Mouse (Mus musculus): Measurements from ENCODE around the gene Smim11.

DNA sequence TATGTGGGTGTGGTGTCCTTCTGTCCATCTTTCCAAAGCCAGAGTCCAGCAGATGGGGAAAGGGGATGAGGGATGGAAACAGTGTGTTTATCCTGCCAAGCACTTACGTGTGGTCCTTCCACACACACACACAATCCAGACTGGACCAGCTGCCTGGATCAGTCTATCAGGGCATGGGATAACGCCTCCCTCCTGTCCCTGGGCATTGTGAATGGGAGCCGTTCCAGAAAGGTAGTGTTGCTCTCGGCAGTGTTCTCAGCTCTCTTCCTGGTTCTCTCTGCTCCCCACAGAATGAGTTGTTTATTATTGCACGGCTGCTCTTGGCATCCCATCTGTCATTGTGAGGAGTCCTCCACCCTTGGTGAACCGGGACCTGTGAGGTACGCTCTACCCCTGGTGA, 59.6 kb downstream of the Smim11 start:
- TF ChIP-seq CTCF (IDR thresholded peaks at IDR 0.05; ENCODE audit: borderline replicate concordance, insufficient read depth, low read depth, low read length) (no peak), POLR2A (IDR thresholded peaks at IDR 0.05; ENCODE audit: borderline replicate concordance, insufficient read depth, low read length) (no peak)
